Mouse (Mus musculus): ENCODE measurements around the gene Sdad1. TPM values are rescaled to one million over a fixed set of nuclear protein-coding genes. Genes with fewer than 3 reads are reported as not detected.
"Not testable (repeated sequence)": the region's sequence is repeated elsewhere in the genome, so short reads cannot be mapped to it uniquely, and the experiment has no call there.

The Sdad1 gene
- 33.1 and 38.7 TPM in 2 replicates for total RNA-seq (2014; rRNA removed)
- polyA plus RNA-seq (2015; fragmentation: Nextera tagmentation; extraction: Ambion mirVana) = 27.2 and 33.2 TPM in 2 replicates

GRCm38 (mm10) chr5:92309681-92310511 lies at the start of gene Sdad1:
Sdad1 (minus strand) TSS chr5:92310479.
- H3K4me1 ChIP-seq (ENCODE audit: insufficient read depth, low read length) = peaks cover 7% of the 10 kb centered on the region; the same call in 1 of the 2 replicates

GRCm38 (mm10) chr5:92358767-92359455 lies 48.6 kb upstream of the Sdad1 start:
- Histone ChIP-seq H3K36me3 (ENCODE audit: insufficient read depth, low read length) (no peaks in the 10 kb centered on the region), H3K27ac (ENCODE audit: low read depth, low read length) (no peak overlapping the region), H3K4me2 (ENCODE audit: low read depth, low read length, poor library complexity, severe bottlenecking) (no peak overlapping the region), H3K4me3 (ENCODE audit: low read depth, low read length) (no peak overlapping the region), H3K9me3 (ENCODE audit: low read length) (no peaks in the 10 kb centered on the region), H3K4me1 (ENCODE audit: insufficient read depth, low read length) (no peaks in the 10 kb centered on the region), H3K9ac (replicated peaks; ENCODE audit: low read length, poor library complexity, severe bottlenecking) (no peak overlapping the region), H3K27me3 (ENCODE audit: insufficient read depth, low read length) (no peaks in the 10 kb centered on the region)
- 73% methylated on average over 11 of the region's 11 CpGs for WGBS
- ATAC-seq (ENCODE audit: low FRiP score) (no peak), DNase-seq (ENCODE audit: low spot score) (no peak)
- TF ChIP-seq CTCF (IDR thresholded peaks at IDR 0.05) = no peak

More at GRCm38 (mm10) chr5:92309681-92310511, at the start of gene Sdad1:
- peak within 1 kb of the TSS; percentile 49 for H3K4me2 ChIP-seq (ENCODE audit: low read depth, low read length, poor library complexity, severe bottlenecking)
- ATAC-seq (ENCODE audit: low FRiP score) = peak; percentile 97
- H3K9ac ChIP-seq (replicated peaks; ENCODE audit: low read length, poor library complexity, severe bottlenecking) = peak within 1 kb of the TSS; percentile 73
- H3K9me3 ChIP-seq (ENCODE audit: low read length) = no peaks in the 10 kb centered on the region
- H3K4me3 ChIP-seq (ENCODE audit: low read depth, low read length) = peak within 1 kb of the TSS; percentile 78
- peak; percentile 96 for DNase-seq (ENCODE audit: low spot score)
- peak; percentile 85 for TF ChIP-seq CTCF (IDR thresholded peaks at IDR 0.05)
- H3K27ac ChIP-seq (ENCODE audit: low read depth, low read length) = peak within 1 kb of the TSS; percentile 44
- 2% methylated on average over 41 of the region's 41 CpGs for WGBS
- H3K36me3 ChIP-seq (ENCODE audit: insufficient read depth, low read length) = peaks cover 16% of the 10 kb centered on the region
- no peaks in the 10 kb centered on the region for H3K27me3 ChIP-seq (ENCODE audit: insufficient read depth, low read length)

GRCm38 (mm10) chr5:92358033-92358432 lies 47.8 kb upstream of the Sdad1 start:
- H3K9me3 ChIP-seq (ENCODE audit: low read length) = no peaks in the 10 kb centered on the region
- TF ChIP-seq CTCF (IDR thresholded peaks at IDR 0.05) = no peak
- no peaks in the 10 kb centered on the region for H3K27me3 ChIP-seq (ENCODE audit: insufficient read depth, low read length)
- no peaks in the 10 kb centered on the region for H3K4me1 ChIP-seq (ENCODE audit: insufficient read depth, low read length)
- 62% methylated on average over 11 of the region's 12 CpGs for WGBS
- no peaks in the 10 kb centered on the region for H3K36me3 ChIP-seq (ENCODE audit: insufficient read depth, low read length)
- H3K9ac ChIP-seq (replicated peaks; ENCODE audit: low read length, poor library complexity, severe bottlenecking) = no peak overlapping the region
- no peak for DNase-seq (ENCODE audit: low spot score)
- ATAC-seq (ENCODE audit: low FRiP score) = no peak
- H3K27ac ChIP-seq (ENCODE audit: low read depth, low read length) = no peak overlapping the region
- no peak overlapping the region for H3K4me2 ChIP-seq (ENCODE audit: low read depth, low read length, poor library complexity, severe bottlenecking)
- no peak overlapping the region for H3K4me3 ChIP-seq (ENCODE audit: low read depth, low read length)

GRCm38 (mm10) chr5:92353517-92353916 lies 43.2 kb upstream of the Sdad1 start:
- no peak for ATAC-seq (ENCODE audit: low FRiP score)
- Histone ChIP-seq H3K27ac (ENCODE audit: low read depth, low read length) (no peak overlapping the region), H3K4me1 (ENCODE audit: insufficient read depth, low read length) (no peaks in the 10 kb centered on the region), H3K9ac (replicated peaks; ENCODE audit: low read length, poor library complexity, severe bottlenecking) (no peak overlapping the region), H3K9me3 (ENCODE audit: low read length) (no peaks in the 10 kb centered on the region), H3K36me3 (ENCODE audit: insufficient read depth, low read length) (no peaks in the 10 kb centered on the region), H3K4me3 (ENCODE audit: low read depth, low read length) (no peak overlapping the region; the same call in 1 of the 2 replicates), H3K27me3 (ENCODE audit: insufficient read depth, low read length) (no peaks in the 10 kb centered on the region), H3K4me2 (ENCODE audit: low read depth, low read length, poor library complexity, severe bottlenecking) (peak overlapping the region; percentile 28; the same call in 1 of the 2 replicates)
- DNase-seq (ENCODE audit: low spot score) = no peak
- WGBS = 45% methylated on average over 11 of the region's 11 CpGs
- TF ChIP-seq CTCF (IDR thresholded peaks at IDR 0.05) = no peak

- not testable (repeated sequence) for H3K27ac ChIP-seq (ENCODE audit: low read depth, low read length); H3K9me3 ChIP-seq (ENCODE audit: low read length); H3K4me2 ChIP-seq (ENCODE audit: low read depth, low read length, poor library complexity, severe bottlenecking); H3K27me3 ChIP-seq (ENCODE audit: insufficient read depth, low read length); H3K4me3 ChIP-seq (ENCODE audit: low read depth, low read length); H3K36me3 ChIP-seq (ENCODE audit: insufficient read depth, low read length); ATAC-seq (ENCODE audit: low FRiP score); DNase-seq (ENCODE audit: low spot score); H3K4me1 ChIP-seq (ENCODE audit: insufficient read depth, low read length); H3K9ac ChIP-seq (replicated peaks; ENCODE audit: low read length, poor library complexity, severe bottlenecking)
- 83% methylated on average over 4 of the region's 4 CpGs for WGBS
Observed at GRCm38 (mm10) chr5:92352716-92353115, 42.4 kb upstream of the Sdad1 start.

- Histone ChIP-seq H3K9me3 (ENCODE audit: low read length) (no peaks in the 10 kb centered on the region), H3K4me1 (ENCODE audit: insufficient read depth, low read length) (no peaks in the 10 kb centered on the region), H3K27ac (ENCODE audit: low read depth, low read length) (no peak overlapping the region), H3K36me3 (ENCODE audit: insufficient read depth, low read length) (no peaks in the 10 kb centered on the region), H3K4me3 (ENCODE audit: low read depth, low read length) (no peak overlapping the region), H3K4me2 (ENCODE audit: low read depth, low read length, poor library complexity, severe bottlenecking) (no peak overlapping the region), H3K27me3 (ENCODE audit: insufficient read depth, low read length) (peaks cover 4% of the 10 kb centered on the region; the same call in 1 of the 2 replicates), H3K9ac (replicated peaks; ENCODE audit: low read length, poor library complexity, severe bottlenecking) (no peak overlapping the region)
- ATAC-seq (ENCODE audit: low FRiP score) (no peak), DNase-seq (ENCODE audit: low spot score) (no peak)
- 82% methylated on average over 7 of the region's 7 CpGs for WGBS
- no peak for TF ChIP-seq CTCF (IDR thresholded peaks at IDR 0.05)
Observed at GRCm38 (mm10) chr5:92349731-92350130, 39.5 kb upstream of the Sdad1 start.

Data from midbrain, postnatal 0 days (tissue).